Mouse (Mus musculus) embryo, embryonic 10 days (tissue): ENCODE results near the gene Fam205a4.
"Not testable (repeated sequence)": the region's sequence is repeated elsewhere in the genome, so short reads cannot be mapped to it uniquely, and the experiment has no call there.

ENCODE experiments used
- DNase-seq: peaks from one replicate; pipeline ENCODE4 v3.0.0-alpha.2; 2015; ENCODE audit warnings: low spot score

Fam205a4 gene

DNA sequence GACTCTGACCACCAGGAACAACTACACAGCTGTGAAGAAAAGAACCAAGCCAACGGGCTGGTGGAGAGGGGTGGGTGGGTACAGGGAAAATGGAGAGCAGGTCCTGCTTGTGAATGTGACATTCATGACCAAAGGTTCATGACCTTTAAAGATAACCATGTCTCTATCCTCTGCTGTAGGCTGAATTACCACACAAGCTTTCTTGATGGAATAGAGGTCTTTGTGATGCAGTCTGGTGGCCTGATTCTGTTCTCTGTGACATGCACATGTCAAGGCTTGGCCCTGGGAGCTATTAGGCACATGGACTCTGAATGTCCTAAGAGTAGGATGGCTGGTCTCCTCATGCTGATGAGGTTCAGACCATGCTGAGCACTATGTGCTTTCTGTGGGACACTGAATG, at the start of gene Fam205a4:
TSS of gene Fam205a4 (plus strand) at position 301 of the 400 bp plus-strand sequence.
- DNase-seq, result not testable (repeated sequence)

DNA sequence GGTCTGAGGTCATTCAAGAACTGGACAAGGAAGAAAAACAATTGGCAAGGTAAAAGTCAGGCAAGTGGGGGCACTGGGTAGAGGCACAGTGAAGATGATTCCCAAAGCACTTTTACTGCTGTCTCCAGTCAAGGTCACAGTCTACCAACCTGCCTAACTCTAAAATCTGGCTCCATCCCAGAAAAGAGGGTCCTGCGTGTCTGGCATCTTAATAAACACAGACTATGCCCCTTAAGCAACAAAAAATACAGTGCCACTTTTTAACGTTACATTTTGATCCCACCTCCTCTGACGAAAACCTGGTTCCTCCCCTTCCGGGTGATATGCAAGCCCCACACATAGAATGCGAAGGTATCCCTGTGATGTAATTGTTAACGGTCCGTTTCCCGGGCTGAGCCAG, 24.6 kb upstream of the Fam205a4 start, which contains the start of gene Gm20878:
TSS of gene Gm20878 (plus strand) at position 301 of the 400 bp plus-strand sequence.
- not testable (repeated sequence) for DNase-seq
